Mouse (Mus musculus) C2C12 (cell line): ENCODE results near the gene Rere. TPM values are rescaled to one million over a fixed set of nuclear protein-coding genes. Genes with fewer than 3 reads are reported as not detected.

Source experiments
- H3K27me3 ChIP-seq: one replicate; pipeline ENCODE4 v1.6.1; 2011; ENCODE audit not compliant: control insufficient read depth, insufficient read depth, insufficient read length
- H3K36me3 ChIP-seq: one replicate; pipeline ENCODE4 v1.6.1; 2011; ENCODE audit not compliant: control insufficient read depth, insufficient read depth
- H3K4me3 ChIP-seq: one replicate; pipeline ENCODE4 v1.5.1; 2011; ENCODE audit warnings: mild to moderate bottlenecking, control low read depth; ENCODE audit not compliant: poor library complexity, insufficient read depth, severe bottlenecking
- H3K79me2 ChIP-seq: one replicate; pipeline ENCODE4 v1.6.1; 2011; ENCODE audit not compliant: control insufficient read depth, insufficient read depth
- H3K79me3 ChIP-seq: one replicate; pipeline ENCODE4 v1.6.1; 2011; ENCODE audit warnings: low read depth, control low read depth
- H3ac ChIP-seq: one replicate; pipeline ENCODE3; 2011; ENCODE audit warnings: low read depth; ENCODE audit not compliant: control insufficient read depth, insufficient read length
- CEBPB ChIP-seq: IDR thresholded peaks from one replicate; pipeline ENCODE4 v1.6.1; 2011; ENCODE audit warnings: low read depth, mild to moderate bottlenecking, control low read depth, moderate library complexity
- CTCF ChIP-seq: IDR thresholded peaks from one replicate; pipeline ENCODE4 v1.5.1; 2011; ENCODE audit not compliant: control insufficient read depth, insufficient read depth, insufficient read length
- FOSL1 ChIP-seq: IDR thresholded peaks from one replicate; pipeline ENCODE4 v1.8.0; 2011; ENCODE audit warnings: mild to moderate bottlenecking, low read length; ENCODE audit not compliant: poor library complexity, insufficient read depth, severe bottlenecking
- MAX ChIP-seq: IDR thresholded peaks from one replicate; pipeline ENCODE4 v1.6.1; 2011; ENCODE audit warnings: mild to moderate bottlenecking, control low read depth
- MYOD1 ChIP-seq: IDR thresholded peaks from one replicate; pipeline ENCODE4 v1.6.1; 2011; ENCODE audit warnings: low read depth; ENCODE audit not compliant: control insufficient read depth, insufficient read length
- MYOG ChIP-seq: IDR thresholded peaks from one replicate; pipeline ENCODE4 v1.6.1; 2011; ENCODE audit not compliant: control insufficient read depth, insufficient read length; ENCODE audit errors: extremely low read depth
- USF1 ChIP-seq: IDR thresholded peaks from one replicate; pipeline ENCODE4 v1.6.1; 2011; ENCODE audit warnings: low read depth, mild to moderate bottlenecking, control low read depth, moderate library complexity
- polyA plus RNA-seq: library from polyadenylated mRNA; unstranded; fragments of >200 nt; fragmentation: generic; extraction: Trizol; gene quantifications from one replicate; pipeline ENCODE4 v1.2.1, GENCODE M21; 2012; ENCODE audit warnings: missing spikeins

The Rere gene
- polyA plus RNA-seq, 1 experiment, result 27.1 TPM

GRCm38 (mm10) chr4:150426098-150426879 lies 144.8 kb downstream of the Rere start:
- peaks cover 79% of the 10 kb centered on the region for H3K79me2 ChIP-seq
- no peak overlapping the region for H3K4me3 ChIP-seq
- TF ChIP-seq USF1, result no peak
- no peak for TF ChIP-seq FOSL1
- no peak for TF ChIP-seq CTCF
- TF ChIP-seq MYOG, result no peak
- TF ChIP-seq CEBPB, result no peak
- no peak for TF ChIP-seq MAX
- TF ChIP-seq MYOD1, result no peak
- H3K36me3 ChIP-seq, result peaks cover 9% of the 10 kb centered on the region
- no peak overlapping the region for H3ac ChIP-seq
- H3K79me3 ChIP-seq, result peaks cover 35% of the 10 kb centered on the region
- H3K27me3 ChIP-seq, result no peaks in the 10 kb centered on the region

- Histone ChIP-seq H3K79me3 (peaks cover 34% of the 10 kb centered on the region), H3K4me3 (no peak overlapping the region), H3K79me2 (peaks cover 81% of the 10 kb centered on the region), H3K36me3 (peaks cover 14% of the 10 kb centered on the region), H3K27me3 (no peaks in the 10 kb centered on the region), H3ac (no peak overlapping the region)
- no peak for TF ChIP-seq MYOG
- no peak for TF ChIP-seq USF1
- TF ChIP-seq FOSL1, result no peak
- TF ChIP-seq CEBPB, result no peak
- TF ChIP-seq MAX, result no peak
- TF ChIP-seq MYOD1, result no peak
- no peak for TF ChIP-seq CTCF
Measured at GRCm38 (mm10) chr4:150426880-150427476, 145.5 kb downstream of the Rere start.

DNA sequence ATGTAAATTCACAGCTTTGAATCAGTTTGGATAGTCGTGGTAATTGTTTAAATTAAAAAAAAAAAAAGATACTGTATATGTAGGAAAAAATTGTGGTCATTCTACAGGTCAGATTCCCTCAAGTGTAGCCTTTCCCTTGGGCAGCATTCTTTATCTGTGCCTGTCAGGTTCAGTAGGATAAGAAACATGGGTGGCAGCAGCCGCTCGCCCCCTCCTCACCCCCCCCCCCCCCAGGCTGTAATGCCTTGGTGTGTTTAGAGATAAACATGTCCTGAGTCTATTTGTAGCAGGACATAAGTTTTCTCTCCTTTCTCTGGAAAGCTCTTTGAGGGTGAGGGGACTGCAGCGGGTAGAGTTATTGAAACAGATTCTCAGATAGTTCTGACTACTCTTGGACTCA lies 147.3 kb downstream of the Rere start:
- Histone ChIP-seq H3K36me3 (peaks cover 27% of the 10 kb centered on the region), H3ac (no peak overlapping the region), H3K79me2 (peaks cover 73% of the 10 kb centered on the region), H3K4me3 (no peak overlapping the region), H3K27me3 (no peaks in the 10 kb centered on the region), H3K79me3 (peaks cover 29% of the 10 kb centered on the region)
- TF ChIP-seq MAX (no peak), CEBPB (no peak), MYOG (no peak), USF1 (no peak)

DNA sequence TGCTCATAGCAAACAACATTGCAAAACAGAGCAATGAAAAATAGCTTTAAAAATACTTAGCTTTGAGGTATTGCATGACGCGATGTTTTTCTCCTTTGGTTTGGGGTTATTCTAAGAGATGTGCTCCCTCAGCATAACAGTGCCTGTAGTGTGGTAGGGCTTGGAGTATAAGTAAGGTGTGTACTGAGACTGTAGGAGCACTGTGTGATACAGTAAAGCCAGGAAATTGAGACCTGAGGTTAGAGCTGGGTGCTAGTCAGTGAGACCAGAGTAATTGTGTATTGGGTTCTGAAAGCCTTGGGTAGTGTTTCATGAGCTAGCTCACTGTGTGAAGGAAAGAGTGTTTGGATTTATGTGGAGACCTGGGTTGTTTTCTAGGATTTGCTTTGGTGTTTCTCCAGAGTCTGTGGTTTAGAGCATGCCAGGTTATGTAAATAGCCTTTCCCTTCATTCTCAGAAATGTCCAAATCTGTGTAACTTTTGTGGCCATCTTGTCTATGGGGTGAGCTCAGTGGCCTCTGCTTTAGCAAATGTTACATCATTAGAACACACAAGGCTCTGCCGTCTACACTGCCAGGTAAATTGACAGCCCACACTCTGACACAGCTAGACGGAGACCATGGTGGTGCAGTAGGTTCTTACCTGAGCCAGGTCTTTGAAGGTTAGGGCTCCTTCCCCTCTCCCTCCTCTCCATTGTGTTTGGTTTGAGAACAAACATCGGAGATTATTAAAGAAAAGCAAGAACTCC lies 152.6 kb downstream of the Rere start:
- TF ChIP-seq CEBPB (no peak), CTCF (no peak), MYOD1 (no peak), MYOG (no peak), USF1 (no peak)
- H3K27me3 ChIP-seq, result no peaks in the 10 kb centered on the region
- H3ac ChIP-seq, result no peak overlapping the region
- peaks cover 28% of the 10 kb centered on the region for H3K79me3 ChIP-seq
- H3K4me3 ChIP-seq, result no peak overlapping the region
- H3K36me3 ChIP-seq, result peaks cover 26% of the 10 kb centered on the region
- H3K79me2 ChIP-seq, result peaks cover 78% of the 10 kb centered on the region

DNA sequence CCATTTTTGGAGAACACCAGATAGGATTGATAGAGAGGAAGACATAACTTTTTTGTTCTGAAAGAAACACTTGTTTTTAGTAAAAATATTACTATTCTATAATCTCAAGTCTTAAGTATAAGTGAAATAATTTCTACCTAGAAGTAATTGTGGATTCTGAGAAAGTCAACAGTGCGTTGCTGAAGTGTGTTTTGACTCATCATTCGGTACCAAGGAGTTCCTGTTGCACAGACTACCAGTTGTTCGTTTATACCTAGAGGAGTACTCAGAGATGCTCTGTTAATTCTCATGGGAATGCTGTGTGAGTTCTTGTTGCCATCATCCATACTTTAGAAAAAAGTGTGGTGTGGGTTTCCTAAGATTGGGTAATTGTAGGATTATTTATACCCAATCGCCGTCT lies 154.1 kb downstream of the Rere start:
- Histone ChIP-seq H3ac (no peak overlapping the region), H3K79me2 (peaks cover 80% of the 10 kb centered on the region), H3K79me3 (peaks cover 23% of the 10 kb centered on the region), H3K4me3 (no peak overlapping the region), H3K27me3 (no peaks in the 10 kb centered on the region), H3K36me3 (peaks cover 28% of the 10 kb centered on the region)
- TF ChIP-seq MYOG (no peak), CEBPB (no peak), MYOD1 (no peak), FOSL1 (no peak), MAX (no peak), USF1 (no peak), CTCF (no peak)
